In genomic region chr13:84572231-84572630, GRCm38 (mm10) we compare ENCODE assay signal across 18 mouse cellular contexts.
DNase-seq lines count a peak whose midpoint lies in the region; ATAC-seq lines count a peak whose summit lies in the region.
"Had no signal": no experiment of that assay in that cellular context is flagged by ENCODE, and none has a peak within 500 bp of the region (broad histone marks: within the 10 kb centered on the region; RNA-seq: fewer than 3 reads in every experiment).

No protein-coding gene starts in this region.

- H3K4me1 ChIP-seq in midbrain, embryonic 11.5 days (ENCODE audit: control insufficient read depth, insufficient read depth, low read length), result peaks cover 17% of the 10 kb centered on the region
- H3K4me1 ChIP-seq in midbrain, embryonic 15.5 days, result peaks cover 4% of the 10 kb centered on the region; the same call in 1 of the 2 replicates
- H3K4me1 ChIP-seq in forebrain, embryonic 14.5 days (ENCODE audit: control insufficient read depth, insufficient read depth, low read length), result peaks cover 28% of the 10 kb centered on the region
- peaks cover 17% of the 10 kb centered on the region for H3K4me1 ChIP-seq in hindbrain, embryonic 15.5 days (replicated peaks)
- H3K4me1 ChIP-seq: heart, embryonic 15.5 days had no signal

- H3K9me3 ChIP-seq in midbrain, embryonic 11.5 days (ENCODE audit: control insufficient read depth, low read length), result no peaks in the 10 kb centered on the region
- H3K9me3 ChIP-seq in midbrain, embryonic 15.5 days, result peaks cover 2% of the 10 kb centered on the region; the same call in 1 of the 2 replicates
- no peaks in the 10 kb centered on the region for H3K9me3 ChIP-seq in forebrain, embryonic 14.5 days (replicated peaks; ENCODE audit: control insufficient read depth, low read length)
- H3K9me3 ChIP-seq in hindbrain, embryonic 15.5 days, result no peaks in the 10 kb centered on the region
- H3K9me3 ChIP-seq: heart, embryonic 15.5 days had no signal

- WGBS in midbrain, embryonic 11.5 days, result 85% methylated on average over 2 of the region's 2 CpGs
- WGBS in midbrain, embryonic 15.5 days, result 68% methylated on average over 2 of the region's 2 CpGs
- WGBS in forebrain, embryonic 14.5 days, result 25% methylated on average over 2 of the region's 2 CpGs
- WGBS in hindbrain, embryonic 15.5 days, result 57% methylated on average over 2 of the region's 2 CpGs

- ATAC-seq in midbrain, embryonic 11.5 days (ENCODE audit: low FRiP score), result no peak
- no peak for ATAC-seq in midbrain, embryonic 15.5 days (replicated peaks)
- no peak for ATAC-seq in forebrain, embryonic 14.5 days
- no peak for ATAC-seq in hindbrain, embryonic 15.5 days (ENCODE audit: low FRiP score, low read depth)
- no peak for ATAC-seq in inflammation-experienced regulatory T-cells, adult 6 months
- ATAC-seq: Patski had no signal

- no peak overlapping the region for H3K9ac ChIP-seq in midbrain, embryonic 11.5 days (ENCODE audit: low read length)
- no peak overlapping the region for H3K9ac ChIP-seq in midbrain, embryonic 15.5 days
- no peak overlapping the region; the same call in 1 of the 2 replicates for H3K9ac ChIP-seq in forebrain, embryonic 14.5 days (ENCODE audit: low read length)
- H3K9ac ChIP-seq in hindbrain, embryonic 15.5 days, result no peak overlapping the region
- H3K9ac ChIP-seq: heart, embryonic 15.5 days had no signal

- H3K27me3 ChIP-seq in midbrain, embryonic 11.5 days (ENCODE audit: control insufficient read depth, insufficient read depth, low read length), result no peaks in the 10 kb centered on the region
- no peaks in the 10 kb centered on the region for H3K27me3 ChIP-seq in midbrain, embryonic 15.5 days (replicated peaks)
- H3K27me3 ChIP-seq in forebrain, embryonic 14.5 days (replicated peaks; ENCODE audit: control insufficient read depth, insufficient read depth, low read length), result no peaks in the 10 kb centered on the region
- no peaks in the 10 kb centered on the region for H3K27me3 ChIP-seq in hindbrain, embryonic 15.5 days
- H3K27me3 ChIP-seq: heart, embryonic 15.5 days; Patski had no signal

- H3K27ac ChIP-seq in midbrain, embryonic 11.5 days (ENCODE audit: low read depth, low read length), result peak overlapping the region; percentile 75
- H3K27ac ChIP-seq in midbrain, embryonic 15.5 days, result no peak overlapping the region
- peak overlapping the region; percentile 83 for H3K27ac ChIP-seq in forebrain, embryonic 14.5 days (ENCODE audit: low read depth, low read length)
- peak overlapping the region; percentile 63 for H3K27ac ChIP-seq in hindbrain, embryonic 15.5 days (replicated peaks)
- H3K27ac ChIP-seq: heart, adult 2 months; heart, embryonic 15.5 days had no signal

- no peaks in the 10 kb centered on the region for H3K36me3 ChIP-seq in midbrain, embryonic 11.5 days (ENCODE audit: control insufficient read depth, insufficient read depth, low read length)
- no peaks in the 10 kb centered on the region for H3K36me3 ChIP-seq in midbrain, embryonic 15.5 days (replicated peaks)
- H3K36me3 ChIP-seq in forebrain, embryonic 14.5 days (ENCODE audit: control insufficient read depth, insufficient read depth, low read length), result no peaks in the 10 kb centered on the region
- H3K36me3 ChIP-seq in hindbrain, embryonic 15.5 days, result no peaks in the 10 kb centered on the region
- H3K36me3 ChIP-seq: heart, embryonic 15.5 days had no signal

- H3K4me2 ChIP-seq in midbrain, embryonic 11.5 days, result no peak overlapping the region
- H3K4me2 ChIP-seq in midbrain, embryonic 15.5 days, result no peak overlapping the region
- no peak overlapping the region for H3K4me2 ChIP-seq in forebrain, embryonic 14.5 days (ENCODE audit: low read length)
- H3K4me2 ChIP-seq in hindbrain, embryonic 15.5 days, result no peak overlapping the region
- H3K4me2 ChIP-seq: heart, embryonic 15.5 days; liver, embryonic 11.5 days had no signal

- no peak overlapping the region for H3K4me3 ChIP-seq in midbrain, embryonic 11.5 days (ENCODE audit: low read depth, low read length)
- H3K4me3 ChIP-seq in midbrain, embryonic 15.5 days, result no peak overlapping the region
- H3K4me3 ChIP-seq in forebrain, embryonic 14.5 days (ENCODE audit: low read depth, low read length), result no peak overlapping the region
- no peak overlapping the region for H3K4me3 ChIP-seq in hindbrain, embryonic 15.5 days
- H3K4me3 ChIP-seq: heart, adult 2 months; heart, embryonic 15.5 days had no signal

- no peak for DNase-seq in midbrain, embryonic 11.5 days (ENCODE audit: low spot score, missing footprints)
- peak; percentile 63 for DNase-seq in forebrain, embryonic 14.5 days (ENCODE audit: low spot score)
- DNase-seq in retina, postnatal 1 day, result peak; percentile 29
- no peak for DNase-seq in frontal cortex, postnatal 14 days (ENCODE audit: low spot score in 2 of 2)
- DNase-seq: adrenal gland, postnatal 36 days; gastrocnemius, postnatal 14 days; heart, adult 2 months; kidney, adult 2 months; kidney, postnatal 25 days; left cerebral cortex, postnatal 4 days; lung, adult 2 months; lung, postnatal 4 days had no signal

Comparison
In these comparisons a context has a peak if more than half of its experiments do, and no peak if none do; other contexts are left out.
1. DNase-seq: peak in forebrain, embryonic 14.5 days (single experiment) and retina, postnatal 1 day (single experiment); none in midbrain, embryonic 11.5 days (single experiment) and frontal cortex, postnatal 14 days (0 of 2).